ENCODE assay signal across 19 mouse cellular contexts in genomic region chr3:58366756-58367155, GRCm38 (mm10). TPM values are rescaled to one million over a fixed set of nuclear protein-coding genes. Genes with fewer than 3 reads are reported as not detected.
A peak's percentile ranks its signal among the peaks of the same experiment; 100 is the strongest.
DNase-seq lines count a peak whose midpoint lies in the region; ATAC-seq lines count a peak whose summit lies in the region.
"Had no signal": no experiment of that assay in that cellular context is flagged by ENCODE, and none has a peak within 500 bp of the region (broad histone marks: within the 10 kb centered on the region; RNA-seq: fewer than 3 reads in every experiment).

No protein-coding gene starts in this region.

- peak overlapping the region; percentile 51; the same call in 1 of the 2 replicates for H3K27ac ChIP-seq in heart, embryonic 12.5 days (ENCODE audit: poor library complexity, severe bottlenecking)
- H3K27ac ChIP-seq in liver, embryonic 13.5 days: no peak overlapping the region
- no peak overlapping the region for H3K27ac ChIP-seq in neural tube, embryonic 15.5 days (replicated peaks)
- H3K27ac ChIP-seq: hindbrain, embryonic 12.5 days; layer of hippocampus, adult 2 months; limb, embryonic 10.5 days; macrophage; midbrain, embryonic 13.5 days had no signal

- intact Hi-C loops in heart, postnatal 36 days (cut with DNase I): no loop called here

- no peak overlapping the region for H3K4me3 ChIP-seq in heart, embryonic 12.5 days
- no peak overlapping the region for H3K4me3 ChIP-seq in liver, embryonic 13.5 days (replicated peaks)
- no peak overlapping the region for H3K4me3 ChIP-seq in neural tube, embryonic 15.5 days (replicated peaks)
- H3K4me3 ChIP-seq: hindbrain, embryonic 12.5 days; layer of hippocampus, adult 2 months; limb, embryonic 10.5 days; midbrain, embryonic 13.5 days had no signal

- no peak overlapping the region for H3K4me2 ChIP-seq in heart, embryonic 12.5 days
- no peak overlapping the region for H3K4me2 ChIP-seq in liver, embryonic 13.5 days
- no peak overlapping the region for H3K4me2 ChIP-seq in neural tube, embryonic 15.5 days
- H3K4me2 ChIP-seq: hindbrain, embryonic 12.5 days; midbrain, embryonic 13.5 days had no signal

- H3K36me3 ChIP-seq in heart, embryonic 12.5 days: no peaks in the 10 kb centered on the region
- H3K36me3 ChIP-seq in liver, embryonic 13.5 days: no peaks in the 10 kb centered on the region
- H3K36me3 ChIP-seq in neural tube, embryonic 15.5 days: no peaks in the 10 kb centered on the region
- H3K36me3 ChIP-seq: hindbrain, embryonic 12.5 days; limb, embryonic 10.5 days; midbrain, embryonic 13.5 days had no signal

- DNase-seq in heart, postnatal 36 days: no peak
- DNase-seq in lung, postnatal 36 days: peak; percentile 19
- no peak for DNase-seq in lung, postnatal 14 days
- DNase-seq in liver, embryonic 13.5 days: peak; percentile 11
- no peak for DNase-seq in adrenal gland, postnatal 4 days (ENCODE audit: low spot score in 2 of 2)
- DNase-seq in cerebellum, adult 11 months: no peak
- DNase-seq: cerebellum, postnatal 25 days; retina, postnatal 1 day; right cerebral cortex, postnatal 4 days; thymus, postnatal 4 days had no signal

- peaks cover 37% of the 10 kb centered on the region for H3K4me1 ChIP-seq in heart, embryonic 12.5 days (replicated peaks)
- H3K4me1 ChIP-seq in liver, embryonic 13.5 days (replicated peaks): peaks cover 11% of the 10 kb centered on the region
- peaks cover 3% of the 10 kb centered on the region; the same call in 1 of the 2 replicates for H3K4me1 ChIP-seq in neural tube, embryonic 15.5 days
- H3K4me1 ChIP-seq: limb, embryonic 10.5 days had no signal

- no peak overlapping the region for H3K9ac ChIP-seq in heart, embryonic 12.5 days
- no peak overlapping the region for H3K9ac ChIP-seq in liver, embryonic 13.5 days
- no peak overlapping the region for H3K9ac ChIP-seq in neural tube, embryonic 15.5 days (replicated peaks)
- H3K9ac ChIP-seq: hindbrain, embryonic 12.5 days; midbrain, embryonic 13.5 days had no signal

- H3K27me3 ChIP-seq in heart, embryonic 12.5 days (replicated peaks): no peaks in the 10 kb centered on the region
- no peaks in the 10 kb centered on the region for H3K27me3 ChIP-seq in liver, embryonic 13.5 days
- no peaks in the 10 kb centered on the region for H3K27me3 ChIP-seq in neural tube, embryonic 15.5 days (replicated peaks)
- H3K27me3 ChIP-seq: hindbrain, embryonic 12.5 days; midbrain, embryonic 13.5 days had no signal

- no peaks in the 10 kb centered on the region for H3K9me3 ChIP-seq in heart, embryonic 12.5 days (replicated peaks)
- H3K9me3 ChIP-seq in liver, embryonic 13.5 days (replicated peaks): no peaks in the 10 kb centered on the region
- H3K9me3 ChIP-seq in neural tube, embryonic 15.5 days (replicated peaks): no peaks in the 10 kb centered on the region
- H3K9me3 ChIP-seq: hindbrain, embryonic 12.5 days; limb, embryonic 10.5 days; midbrain, embryonic 13.5 days had no signal

- ATAC-seq in heart, embryonic 12.5 days (ENCODE audit: insufficient number of reproducible peaks, low FRiP score): peak; percentile 74
- ATAC-seq in liver, embryonic 13.5 days (ENCODE audit: low read depth): peak; percentile 55
- ATAC-seq in neural tube, embryonic 15.5 days (ENCODE audit: low FRiP score): no peak
- ATAC-seq: forebrain, embryonic 14.5 days; inflammation-experienced regulatory T-cells, adult 6 months; midbrain, embryonic 13.5 days had no signal

- 10% methylated on average over 3 of the region's 3 CpGs for WGBS in heart, embryonic 12.5 days
- 13% methylated on average over 3 of the region's 3 CpGs for WGBS in liver, embryonic 13.5 days (ENCODE audit: insufficient replicate concordance)
- 55% methylated on average over 3 of the region's 3 CpGs for WGBS in neural tube, embryonic 15.5 days

RNA-seq across cellular contexts. Expression of gene Tsc22d2, which starts 47.8 kb away (rescaled TPM):
- 26.9 and 28.1 TPM in 2 replicates for polyA plus RNA-seq in heart, embryonic 12.5 days (2016; fragmentation: Nextera tagmentation; extraction: Ambion mirVana)
- total RNA-seq in heart, postnatal 36 days (2021): 10 to 100 TPM; 23.8 to 25.6 TPM
- 5.0 and 6.0 TPM in 2 replicates for polyA plus RNA-seq in liver, embryonic 13.5 days (2015; fragmentation: Nextera tagmentation; extraction: Ambion mirVana)
- 10 to 100 TPM; 37.8 to 45.7 TPM for total RNA-seq in adrenal gland, postnatal 4 days (2021)
- polyA plus RNA-seq in neural tube, embryonic 15.5 days (2015; fragmentation: Nextera tagmentation; extraction: Ambion mirVana): 7.7 and 8.6 TPM in 2 replicates

Comparison
In these comparisons a context has a peak if more than half of its experiments do, and no peak if none do; other contexts are left out.
1. DNase-seq: peak in lung, postnatal 36 days (single experiment) and liver, embryonic 13.5 days (single experiment); none in heart, postnatal 36 days (0 of 2), lung, postnatal 14 days (single experiment), adrenal gland, postnatal 4 days (0 of 2) and cerebellum, adult 11 months (single experiment).